Mouse (Mus musculus) embryonic facial prominence, embryonic 10.5 days (tissue): ENCODE results near the gene Olfr1168. TPM values are rescaled to one million over a fixed set of nuclear protein-coding genes. Genes with fewer than 3 reads are reported as not detected.
"Not testable (repeated sequence)": the region's sequence is repeated elsewhere in the genome, so short reads cannot be mapped to it uniquely, and the experiment has no call there.

Experiments used
- DNase-seq: peaks from one replicate; pipeline ENCODE4 v3.0.0-alpha.2; 2017; ENCODE audit warnings: low spot score
- H3K27ac ChIP-seq: fragments of 300-500 bp; sonication (generic); replicated peaks from 2 replicates; pipeline ENCODE4 v1.5.1; 2016; ENCODE audit warnings: mild to moderate bottlenecking
- H3K27me3 ChIP-seq: fragments of 300-500 bp; sonication (generic); replicated peaks from 2 replicates; pipeline ENCODE4 v1.6.1; 2016; ENCODE audit warnings: low read depth, mild to moderate bottlenecking; ENCODE audit not compliant: poor library complexity, severe bottlenecking
- H3K36me3 ChIP-seq: fragments of 300-500 bp; sonication (generic); replicated peaks from 2 replicates; pipeline ENCODE4 v1.6.1; 2016; ENCODE audit warnings: mild to moderate bottlenecking, moderate library complexity
- H3K4me1 ChIP-seq: fragments of 300-500 bp; sonication (generic); 2 replicates; pipeline ENCODE4 v1.6.1; 2016
- H3K4me3 ChIP-seq: fragments of 300-500 bp; sonication (generic); 2 replicates; pipeline ENCODE4 v1.5.1; 2016; ENCODE audit warnings: mild to moderate bottlenecking, moderate library complexity
- H3K9me3 ChIP-seq: fragments of 300-500 bp; sonication (generic); 2 replicates; pipeline ENCODE4 v1.6.1; 2016; ENCODE audit warnings: mild to moderate bottlenecking
- WGBS: fragments of 180-500 bp; shearing (Covaris S2); methylation state at CpG from one replicate; pipeline ENCODE4 v1.1.7; 2016; 5-methylcytosine and 5-hydroxymethylcytosine counted together
- polyA plus RNA-seq: library from polyadenylated mRNA; unstranded; fragments of >200 nt; fragmentation: Nextera tagmentation; extraction: Ambion mirVana; gene quantifications from 2 replicates; pipeline ENCODE4 v1.2.1, GENCODE M21; 2016

Olfr1168 gene
- not detected in 2 replicates for polyA plus RNA-seq

- Histone ChIP-seq H3K27me3 (no peaks in the 10 kb centered on the region), H3K4me1 (no peaks in the 10 kb centered on the region), H3K36me3 (no peaks in the 10 kb centered on the region), H3K9me3 (no peaks in the 10 kb centered on the region), H3K27ac (no peak within 1 kb of the TSS), H3K4me3 (no peak within 1 kb of the TSS)
- DNase-seq: no peak
- 84% methylated on average over 2 of the region's 2 CpGs for WGBS
Observed at GRCm38 (mm10) chr2:88181580-88181979, at the start of gene Olfr1168. Gene Olfr1168, plus strand, starts transcription at chr2:88181880.

DNA sequence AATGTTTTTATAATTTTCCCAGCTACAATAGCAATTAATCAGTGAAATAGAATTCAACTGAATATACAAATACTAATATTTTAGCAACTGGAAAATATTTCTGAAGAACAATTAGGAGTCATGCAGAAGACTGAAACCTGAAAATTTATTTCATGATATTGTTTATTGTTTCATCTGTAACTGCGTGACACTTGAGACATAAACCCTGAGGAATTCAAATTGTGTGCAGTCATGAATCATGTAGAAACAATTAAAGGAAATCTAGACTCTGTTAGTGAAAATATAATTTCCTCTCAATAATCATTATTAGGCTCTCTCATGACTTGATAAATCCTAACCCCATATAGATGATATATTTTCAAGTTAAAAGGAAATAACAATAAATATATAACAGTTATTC is 26.6 kb upstream of the Olfr1168 start, which contains the start of gene Olfr1167:
Olfr1167 (minus strand) TSS at position 101 of the 400 bp plus-strand sequence.
- not testable (repeated sequence) for H3K27ac ChIP-seq, H3K4me1 ChIP-seq, H3K4me3 ChIP-seq, H3K27me3 ChIP-seq, DNase-seq, H3K9me3 ChIP-seq, H3K36me3 ChIP-seq
- WGBS: 87% methylated on average over 1 of the region's 1 CpGs

GRCm38 (mm10) chr2:88220784-88221183 is 39.1 kb downstream of the Olfr1168 start:
- 88% methylated on average over 1 of the region's 1 CpGs for WGBS
- no peak for DNase-seq
- no peak overlapping the region for H3K4me3 ChIP-seq

DNA sequence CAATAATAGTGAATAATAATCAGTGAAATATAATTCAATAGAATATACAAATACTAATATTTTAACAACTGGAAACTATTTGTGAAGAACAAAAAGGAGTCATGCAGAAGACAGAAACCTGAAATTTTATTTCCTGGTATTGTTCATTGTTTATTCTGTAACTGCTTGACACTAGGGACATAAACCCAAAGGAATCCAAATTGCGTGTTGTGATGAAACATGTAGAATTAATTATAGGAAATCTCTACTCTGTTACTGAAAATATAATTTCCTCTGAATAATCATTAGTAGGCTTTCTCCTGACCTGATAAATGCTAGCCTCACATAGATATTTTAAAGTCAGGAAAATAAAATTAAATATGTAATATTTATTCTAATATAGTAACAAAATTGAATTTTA is 46.6 kb downstream of the Olfr1168 start, which contains the start of gene Olfr1170:
Olfr1170 (minus strand) TSS at position 101 of the 400 bp plus-strand sequence.
- WGBS: 94% methylated on average over 1 of the region's 1 CpGs
- H3K9me3 ChIP-seq: no peaks in the 10 kb centered on the region
- no peak for DNase-seq
- no peak within 1 kb of the TSS for H3K4me3 ChIP-seq
- no peaks in the 10 kb centered on the region for H3K27me3 ChIP-seq
- no peaks in the 10 kb centered on the region for H3K4me1 ChIP-seq
- no peaks in the 10 kb centered on the region for H3K36me3 ChIP-seq
- no peak within 1 kb of the TSS for H3K27ac ChIP-seq

More at GRCm38 (mm10) chr2:88220784-88221183, 39.1 kb downstream of the Olfr1168 start:
- Histone ChIP-seq H3K9me3 (no peaks in the 10 kb centered on the region), H3K27me3 (no peaks in the 10 kb centered on the region), H3K4me1 (no peaks in the 10 kb centered on the region), H3K27ac (no peak overlapping the region), H3K36me3 (no peaks in the 10 kb centered on the region)

Other genes with a start within 250 kb of the Olfr1168 start
- not detected in 2 replicates for gene Olfr1155, start 236.7 kb upstream of the Olfr1168 start, polyA plus RNA-seq
- gene Olfr1156, start 228.8 kb upstream of the Olfr1168 start, polyA plus RNA-seq: not detected in 2 replicates
- not detected in 2 replicates for gene Olfr1157, start 213.6 kb upstream of the Olfr1168 start, polyA plus RNA-seq
- not detected in 2 replicates for gene Olfr74, start 207.2 kb upstream of the Olfr1168 start, polyA plus RNA-seq
- gene Olfr1158, start 191.8 kb upstream of the Olfr1168 start, polyA plus RNA-seq: not detected in 2 replicates
- not detected in 2 replicates for gene Olfr1160, start 173.6 kb upstream of the Olfr1168 start, polyA plus RNA-seq
- not detected in 2 replicates for gene Olfr1161, start 159.1 kb upstream of the Olfr1168 start, polyA plus RNA-seq
- gene Olfr73, start 144.2 kb upstream of the Olfr1168 start, polyA plus RNA-seq: 0.05 TPM in 1 of 2 replicates, not detected in the other
- not detected in 2 replicates for gene Olfr1162, start 130.8 kb upstream of the Olfr1168 start, polyA plus RNA-seq
- not detected in 2 replicates for gene Olfr1163, start 110.0 kb upstream of the Olfr1168 start, polyA plus RNA-seq
- not detected in 2 replicates for gene Olfr1164, start 87.9 kb upstream of the Olfr1168 start, polyA plus RNA-seq
- gene Olfr1166, start 53.6 kb upstream of the Olfr1168 start, polyA plus RNA-seq: not detected in 2 replicates
- not detected in 2 replicates for gene Olfr1167, start 26.7 kb upstream of the Olfr1168 start, polyA plus RNA-seq
- not detected in 2 replicates for gene Olfr1170, start 46.5 kb downstream of the Olfr1168 start, polyA plus RNA-seq
- not detected in 2 replicates for gene Olfr1173, start 98.0 kb downstream of the Olfr1168 start, polyA plus RNA-seq
- gene Olfr1174-ps, start 133.3 kb downstream of the Olfr1168 start, polyA plus RNA-seq: not detected in 2 replicates
- not detected in 2 replicates for gene Olfr1175-ps, start 145.3 kb downstream of the Olfr1168 start, polyA plus RNA-seq
- not detected in 2 replicates for gene Olfr1176, start 154.8 kb downstream of the Olfr1168 start, polyA plus RNA-seq
- not detected in 2 replicates for gene Olfr1177-ps, start 164.6 kb downstream of the Olfr1168 start, polyA plus RNA-seq
- not detected in 2 replicates for gene Olfr1178, start 205.2 kb downstream of the Olfr1168 start, polyA plus RNA-seq
- not detected in 2 replicates for gene Olfr1179, start 224.6 kb downstream of the Olfr1168 start, polyA plus RNA-seq
- not detected in 2 replicates for gene Olfr1180, start 237.3 kb downstream of the Olfr1168 start, polyA plus RNA-seq
- gene Olfr1181, start 244.3 kb downstream of the Olfr1168 start, polyA plus RNA-seq: not detected in 2 replicates